Mouse (Mus musculus) gastrocnemius, postnatal 36 days (tissue): Measurements from ENCODE around the gene Ubr2. TPM values are rescaled to one million over a fixed set of nuclear protein-coding genes. Genes with fewer than 3 reads are reported as not detected.
A peak's percentile ranks its signal among the peaks of the same experiment; 100 is the strongest.

Experiments used
- DNase-seq, 2 experiments: peaks; one replicate each; pipeline ENCODE4 v3.0.0; 2022
- intact Hi-C: fragments of 180-260 bp; cut with DNase I; formaldehyde crosslinking; loops from one replicate; pipeline ENCODE4 v1.15.1; 2025
- total RNA-seq, 2 experiments: library from RNA; stranded (reverse); gene quantifications; 2 replicates each; pipeline ENCODE4 v1.2.3; 2021

The Ubr2 gene
- total RNA-seq, 2 experiments from 2014 or later = 50.2 to 54.2 TPM

GRCm38 (mm10) chr17:47006741-47007140, 3.6 kb downstream of the Ubr2 start:
- DNase-seq = no peak
- intact Hi-C loops = no loop called here

- intact Hi-C loops = no loop called here
- DNase-seq = no peak
Measured at GRCm38 (mm10) chr17:47005741-47006405, 4.5 kb downstream of the Ubr2 start.

GRCm38 (mm10) chr17:47003305-47003704, 7.1 kb downstream of the Ubr2 start:
- intact Hi-C loops = no loop called here
- DNase-seq = no peak

GRCm38 (mm10) chr17:47002401-47002800, 8.0 kb downstream of the Ubr2 start:
- DNase-seq = peak in 1 of 2 experiments; percentile 34
- intact Hi-C loops = no loop called here

GRCm38 (mm10) chr17:46998840-46999239, 11.5 kb downstream of the Ubr2 start:
- DNase-seq = no peak
- intact Hi-C loops = no loop called here

- DNase-seq = no peak
- intact Hi-C loops = no loop called here
Measured at GRCm38 (mm10) chr17:46996484-46996883, 13.9 kb downstream of the Ubr2 start.

- no peak for DNase-seq
- intact Hi-C loops = loop anchor here (1.0 kb wide), 1 partner anchor 36 kb away; no protein-coding TSS in a partner anchor
Measured at GRCm38 (mm10) chr17:46995621-46996020, 14.7 kb downstream of the Ubr2 start.

GRCm38 (mm10) chr17:46994641-46995398, 15.5 kb downstream of the Ubr2 start:
- DNase-seq = no peak
- intact Hi-C loops = loop anchor here (1.0 kb wide), 1 partner anchor 36 kb away; no protein-coding TSS in a partner anchor

- intact Hi-C loops = no loop called here
- DNase-seq = no peak
Measured at GRCm38 (mm10) chr17:46993625-46994024, 16.7 kb downstream of the Ubr2 start.

GRCm38 (mm10) chr17:46987631-46988030, 22.7 kb downstream of the Ubr2 start:
- DNase-seq = no peak
- intact Hi-C loops = no loop called here

GRCm38 (mm10) chr17:46980050-46980449, 30.3 kb downstream of the Ubr2 start:
- DNase-seq = no peak
- intact Hi-C loops = no loop called here

GRCm38 (mm10) chr17:46975183-46975582, 35.2 kb downstream of the Ubr2 start:
- intact Hi-C loops = no loop called here
- DNase-seq = peak; percentile 38 to 46

- intact Hi-C loops = no loop called here
- DNase-seq = no peak
Measured at GRCm38 (mm10) chr17:46972603-46973002, 37.8 kb downstream of the Ubr2 start.

GRCm38 (mm10) chr17:46966892-46967291, 43.5 kb downstream of the Ubr2 start:
- no peak for DNase-seq
- intact Hi-C loops = no loop called here

- no peak for DNase-seq
- intact Hi-C loops = no loop called here
Measured at GRCm38 (mm10) chr17:46963186-46963585, 47.2 kb downstream of the Ubr2 start.

- intact Hi-C loops = no loop called here
- no peak for DNase-seq
Measured at GRCm38 (mm10) chr17:46962153-46962552, 48.2 kb downstream of the Ubr2 start.

- intact Hi-C loops = no loop called here
- DNase-seq = no peak
Measured at GRCm38 (mm10) chr17:46960216-46960615, 50.1 kb downstream of the Ubr2 start.

- intact Hi-C loops = no loop called here
- no peak for DNase-seq
Measured at GRCm38 (mm10) chr17:46958045-46958444, 52.3 kb downstream of the Ubr2 start.

- no peak for DNase-seq
- intact Hi-C loops = no loop called here
Measured at GRCm38 (mm10) chr17:46946276-46946675, 64.1 kb downstream of the Ubr2 start.

- no peak for DNase-seq
- intact Hi-C loops = no loop called here
Measured at GRCm38 (mm10) chr17:46942421-46942820, 67.9 kb downstream of the Ubr2 start.

GRCm38 (mm10) chr17:46940461-46940860, 69.9 kb downstream of the Ubr2 start:
- intact Hi-C loops = no loop called here
- no peak for DNase-seq
